Mouse (Mus musculus) embryonic facial prominence, embryonic 14.5 days (tissue): ENCODE results near the gene Tmem204. TPM values are rescaled to one million over a fixed set of nuclear protein-coding genes. Genes with fewer than 3 reads are reported as not detected.
A peak's percentile ranks its signal among the peaks of the same experiment; 100 is the strongest.

Experiments used
- ATAC-seq: fragments of 200-750 bp; cut with Nextera tagmentation; 2 replicates; pipeline ENCODE4 v1.8.0; 2017; ENCODE audit warnings: low read depth, moderate number of reproducible peaks, moderate TSS enrichment
- DNase-seq: peaks from one replicate; pipeline ENCODE4 v3.0.0-alpha.2; 2015; ENCODE audit warnings: low spot score
- H3K27ac ChIP-seq: fragments of 300-500 bp; sonication (generic); replicated peaks from 2 replicates; pipeline ENCODE4 v1.5.1; 2014; ENCODE audit warnings: low read depth, mild to moderate bottlenecking, low read length, moderate library complexity
- H3K27me3 ChIP-seq: fragments of 300-500 bp; sonication (generic); replicated peaks from 2 replicates; pipeline ENCODE4 v1.6.1; 2014; ENCODE audit warnings: low read length; ENCODE audit not compliant: control insufficient read depth, insufficient read depth
- H3K36me3 ChIP-seq: fragments of 300-500 bp; sonication (generic); 2 replicates; pipeline ENCODE4 v1.6.1; 2014; ENCODE audit warnings: low read length, mixed read lengths; ENCODE audit not compliant: control insufficient read depth, insufficient read depth
- H3K4me1 ChIP-seq: fragments of 300-500 bp; sonication (generic); 2 replicates; pipeline ENCODE4 v1.6.1; 2014; ENCODE audit warnings: antibody characterized with exemption, low read length; ENCODE audit not compliant: control insufficient read depth, insufficient read depth
- H3K4me2 ChIP-seq: fragments of 300-500 bp; sonication (generic); 2 replicates; pipeline ENCODE4 v1.6.1; 2014; ENCODE audit warnings: low read depth, mild to moderate bottlenecking, low read length, moderate library complexity, mixed read lengths
- H3K4me3 ChIP-seq: fragments of 300-500 bp; sonication (generic); 2 replicates; pipeline ENCODE4 v1.5.1; 2014; ENCODE audit warnings: low read depth, mild to moderate bottlenecking, low read length
- H3K9ac ChIP-seq: fragments of 300-500 bp; sonication (generic); 2 replicates; pipeline ENCODE4 v1.6.1; 2014; ENCODE audit warnings: low read depth, mild to moderate bottlenecking, low read length, moderate library complexity, mixed read lengths
- H3K9me3 ChIP-seq: fragments of 300-500 bp; sonication (generic); 2 replicates; pipeline ENCODE4 v1.6.1; 2016; ENCODE audit warnings: low read length; ENCODE audit not compliant: control insufficient read depth
- WGBS: fragments of 180-500 bp; shearing (Covaris S2); extraction: QIAGEN DNeasy Blood & Tissue Kit; methylation state at CpG from one replicate; pipeline ENCODE4 v1.1.7; 2014; 5-methylcytosine and 5-hydroxymethylcytosine counted together
- polyA plus RNA-seq: library from polyadenylated mRNA; unstranded; fragments of >200 nt; fragmentation: Nextera tagmentation; extraction: Ambion mirVana; gene quantifications from 2 replicates; pipeline ENCODE4 v1.2.1, GENCODE M21; 2014

Gene Tmem204
- polyA plus RNA-seq, 1 experiment from 2014 or later, result 22.6 TPM

- Histone ChIP-seq H3K36me3 (0 out of 2 replicates have a peak, but pooled peaks cover 16% of the 10 kb centered on the region), H3K4me3 (peak within 1 kb of the TSS; percentile 70), H3K4me1 (peaks cover 5% of the 10 kb centered on the region), H3K4me2 (peak within 1 kb of the TSS; percentile 95), H3K27me3 (no peaks in the 10 kb centered on the region), H3K9me3 (no peaks in the 10 kb centered on the region), H3K9ac (peak within 1 kb of the TSS; percentile 80), H3K27ac (peak within 1 kb of the TSS; percentile 94)
- 6% methylated on average over 30 of the region's 40 CpGs for WGBS
- ATAC-seq (peak; percentile 93), DNase-seq (peak; percentile 96)
Measured at GRCm38 (mm10) chr17:25115664-25116432, 32.5 kb upstream of the Tmem204 start, which contains the start of gene Telo2. Gene Telo2, minus strand, starts transcription at chr17:25115967.

GRCm38 (mm10) chr17:25114908-25115645 lies 31.7 kb upstream of the Tmem204 start:
- H3K27me3 ChIP-seq, result no peaks in the 10 kb centered on the region
- H3K4me3 ChIP-seq, result peak overlapping the region; percentile 70
- H3K4me2 ChIP-seq, result peak overlapping the region; percentile 95
- H3K36me3 ChIP-seq, result peaks cover 23% of the 10 kb centered on the region; the same call in 1 of the 2 replicates
- H3K27ac ChIP-seq, result peak overlapping the region; percentile 94
- peak overlapping the region; percentile 80 for H3K9ac ChIP-seq
- WGBS, result 5% methylated on average over 23 of the region's 23 CpGs
- DNase-seq (peak; percentile 56), ATAC-seq (peak; percentile 49)
- peaks cover 5% of the 10 kb centered on the region for H3K4me1 ChIP-seq
- H3K9me3 ChIP-seq, result no peaks in the 10 kb centered on the region

- peaks cover 5% of the 10 kb centered on the region for H3K4me1 ChIP-seq
- WGBS, result 72% methylated on average over 3 of the region's 3 CpGs
- H3K27me3 ChIP-seq, result no peaks in the 10 kb centered on the region
- peaks cover 50% of the 10 kb centered on the region for H3K36me3 ChIP-seq
- no peak overlapping the region for H3K4me3 ChIP-seq
- DNase-seq, result no peak
- ATAC-seq, result no peak
- no peaks in the 10 kb centered on the region for H3K9me3 ChIP-seq
- H3K9ac ChIP-seq, result 0 out of 2 replicates have a peak overlapping the region, but pooled peaks have one; percentile 25
- H3K4me2 ChIP-seq, result no peak overlapping the region
- H3K27ac ChIP-seq, result no peak overlapping the region
Measured at GRCm38 (mm10) chr17:25112423-25112810, 29.0 kb upstream of the Tmem204 start.

GRCm38 (mm10) chr17:25111739-25112422 lies 28.5 kb upstream of the Tmem204 start:
- no peaks in the 10 kb centered on the region for H3K27me3 ChIP-seq
- WGBS, result 79% methylated on average over 8 of the region's 8 CpGs
- peaks cover 5% of the 10 kb centered on the region for H3K4me1 ChIP-seq
- peaks cover 55% of the 10 kb centered on the region for H3K36me3 ChIP-seq
- H3K4me2 ChIP-seq, result no peak overlapping the region
- H3K9ac ChIP-seq, result 0 out of 2 replicates have a peak overlapping the region, but pooled peaks have one; percentile 25
- H3K27ac ChIP-seq, result no peak overlapping the region
- ATAC-seq, result no peak
- H3K9me3 ChIP-seq, result no peaks in the 10 kb centered on the region
- DNase-seq, result no peak
- H3K4me3 ChIP-seq, result no peak overlapping the region

- H3K36me3 ChIP-seq, result peaks cover 62% of the 10 kb centered on the region
- no peak overlapping the region for H3K27ac ChIP-seq
- ATAC-seq, result no peak
- H3K9ac ChIP-seq, result no peak overlapping the region
- H3K4me3 ChIP-seq, result no peak overlapping the region
- H3K4me1 ChIP-seq, result peaks cover 5% of the 10 kb centered on the region
- no peak for DNase-seq
- no peaks in the 10 kb centered on the region for H3K27me3 ChIP-seq
- 90% methylated on average over 5 of the region's 5 CpGs for WGBS
- no peaks in the 10 kb centered on the region for H3K9me3 ChIP-seq
- no peak overlapping the region for H3K4me2 ChIP-seq
Measured at GRCm38 (mm10) chr17:25111220-25111619, 27.8 kb upstream of the Tmem204 start.

- H3K4me3 ChIP-seq, result no peak overlapping the region
- no peak overlapping the region for H3K27ac ChIP-seq
- 92% methylated on average over 6 of the region's 6 CpGs for WGBS
- no peaks in the 10 kb centered on the region for H3K9me3 ChIP-seq
- H3K9ac ChIP-seq, result no peak overlapping the region
- H3K27me3 ChIP-seq, result no peaks in the 10 kb centered on the region
- H3K36me3 ChIP-seq, result peaks cover 68% of the 10 kb centered on the region
- ATAC-seq (no peak), DNase-seq (no peak)
- no peak overlapping the region for H3K4me2 ChIP-seq
- peaks cover 5% of the 10 kb centered on the region for H3K4me1 ChIP-seq
Measured at GRCm38 (mm10) chr17:25110590-25110989, 27.2 kb upstream of the Tmem204 start.

- ATAC-seq, result peak; percentile 50; the same call in 1 of the 2 replicates
- 75% methylated on average over 2 of the region's 2 CpGs for WGBS
- Histone ChIP-seq H3K36me3 (peaks cover 78% of the 10 kb centered on the region), H3K27me3 (no peaks in the 10 kb centered on the region), H3K27ac (no peak overlapping the region), H3K4me2 (no peak overlapping the region), H3K9ac (no peak overlapping the region), H3K4me1 (peaks cover under 1% of the 10 kb centered on the region), H3K4me3 (no peak overlapping the region), H3K9me3 (no peaks in the 10 kb centered on the region)
- peak; percentile 43 for DNase-seq
Measured at GRCm38 (mm10) chr17:25109578-25109977, 26.2 kb upstream of the Tmem204 start.

GRCm38 (mm10) chr17:25107786-25108185 lies 24.4 kb upstream of the Tmem204 start:
- no peak overlapping the region for H3K9ac ChIP-seq
- H3K9me3 ChIP-seq, result no peaks in the 10 kb centered on the region
- no peak overlapping the region for H3K27ac ChIP-seq
- H3K4me1 ChIP-seq, result no peaks in the 10 kb centered on the region
- no peak overlapping the region for H3K4me2 ChIP-seq
- WGBS, result 97% methylated on average over 13 of the region's 16 CpGs
- H3K4me3 ChIP-seq, result no peak overlapping the region
- H3K36me3 ChIP-seq, result peaks cover 91% of the 10 kb centered on the region
- no peak for ATAC-seq
- no peaks in the 10 kb centered on the region for H3K27me3 ChIP-seq
- DNase-seq, result no peak
